Mouse (Mus musculus) gonadal fat pad, adult 2 months (tissue): Measurements from ENCODE around the gene Slc38a7. TPM values are rescaled to one million over a fixed set of nuclear protein-coding genes. Genes with fewer than 3 reads are reported as not detected.
A peak's percentile ranks its signal among the peaks of the same experiment; 100 is the strongest.
"Not testable (repeated sequence)": the region's sequence is repeated elsewhere in the genome, so short reads cannot be mapped to it uniquely, and the experiment has no call there.

Experiments
- DNase-seq: peaks from one replicate; pipeline ENCODE4 v3.0.0-alpha.2; 2012; ENCODE audit warnings: low read depth
- polyA plus RNA-seq: library from polyadenylated mRNA; depleted of rRNA; stranded (reverse); fragments of >200 nt; gene quantifications from 2 replicates; pipeline ENCODE4 v1.2.3, GENCODE M21; 2012; rRNA removed

The Slc38a7 gene
- 23.0 and 25.1 TPM in 2 replicates for polyA plus RNA-seq

DNA sequence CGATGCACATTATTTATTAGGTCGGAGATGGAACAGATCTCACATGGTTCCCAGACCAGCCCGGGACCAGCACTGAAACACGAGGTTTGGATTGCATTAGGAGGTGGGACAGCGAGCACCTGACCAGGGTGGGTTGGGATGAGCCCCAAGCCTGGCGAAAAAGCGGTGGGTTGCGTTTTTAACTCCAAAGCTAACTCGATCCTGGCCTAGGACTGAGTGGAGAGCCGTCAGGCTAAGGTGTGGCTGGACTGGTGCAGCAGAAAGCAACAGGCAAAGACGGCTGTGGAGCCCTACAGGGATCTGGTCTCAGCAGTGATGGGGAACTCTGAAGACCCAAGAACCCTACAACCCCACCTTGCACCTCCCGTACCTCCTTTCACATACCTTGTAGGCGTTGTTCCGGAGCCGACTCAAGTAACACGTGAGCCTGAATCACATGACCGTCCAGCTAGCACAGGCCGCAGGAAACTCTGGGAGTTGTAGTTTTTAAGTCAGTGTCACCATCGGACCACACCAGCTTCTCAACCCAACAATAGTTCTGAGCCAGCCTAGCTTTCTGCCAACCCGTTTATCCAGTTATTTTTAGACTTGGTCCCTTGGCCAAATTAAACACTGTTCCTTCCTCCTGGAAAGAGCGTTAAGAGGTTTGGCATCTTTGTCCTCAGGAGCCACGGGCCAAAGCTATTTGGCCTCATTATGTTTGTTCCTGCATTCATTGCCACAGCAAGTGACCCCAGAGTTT, at the start of gene Slc38a7:
Gene Slc38a7 (minus strand): TSS at position 438 of the 742 bp plus-strand sequence.
- peak; percentile 96 for DNase-seq

DNA sequence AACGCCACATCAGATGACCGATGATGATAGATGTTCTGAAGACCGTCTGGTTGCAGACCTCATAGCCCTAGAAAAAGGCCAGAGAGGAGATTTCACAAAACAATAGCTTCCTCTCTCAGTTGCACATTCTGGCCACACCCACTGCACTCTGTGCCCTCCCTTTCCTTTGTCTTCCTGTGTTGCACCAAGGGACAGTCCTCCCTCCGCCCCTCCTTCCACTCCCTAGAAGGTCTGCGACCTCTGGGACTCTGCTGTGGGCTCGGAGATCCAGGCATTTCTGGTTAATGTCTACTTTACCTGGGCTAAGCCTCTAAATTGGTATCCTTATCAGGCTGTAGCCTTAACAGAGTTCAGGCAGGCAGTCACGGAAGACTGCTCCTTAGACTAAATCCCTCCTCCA, 48.5 kb upstream of the Slc38a7 start:
- DNase-seq, result no peak

- DNase-seq, result peak; percentile 93
Observed at GRCm38 (mm10) chr8:95893701-95894100, 40.4 kb upstream of the Slc38a7 start.

DNA sequence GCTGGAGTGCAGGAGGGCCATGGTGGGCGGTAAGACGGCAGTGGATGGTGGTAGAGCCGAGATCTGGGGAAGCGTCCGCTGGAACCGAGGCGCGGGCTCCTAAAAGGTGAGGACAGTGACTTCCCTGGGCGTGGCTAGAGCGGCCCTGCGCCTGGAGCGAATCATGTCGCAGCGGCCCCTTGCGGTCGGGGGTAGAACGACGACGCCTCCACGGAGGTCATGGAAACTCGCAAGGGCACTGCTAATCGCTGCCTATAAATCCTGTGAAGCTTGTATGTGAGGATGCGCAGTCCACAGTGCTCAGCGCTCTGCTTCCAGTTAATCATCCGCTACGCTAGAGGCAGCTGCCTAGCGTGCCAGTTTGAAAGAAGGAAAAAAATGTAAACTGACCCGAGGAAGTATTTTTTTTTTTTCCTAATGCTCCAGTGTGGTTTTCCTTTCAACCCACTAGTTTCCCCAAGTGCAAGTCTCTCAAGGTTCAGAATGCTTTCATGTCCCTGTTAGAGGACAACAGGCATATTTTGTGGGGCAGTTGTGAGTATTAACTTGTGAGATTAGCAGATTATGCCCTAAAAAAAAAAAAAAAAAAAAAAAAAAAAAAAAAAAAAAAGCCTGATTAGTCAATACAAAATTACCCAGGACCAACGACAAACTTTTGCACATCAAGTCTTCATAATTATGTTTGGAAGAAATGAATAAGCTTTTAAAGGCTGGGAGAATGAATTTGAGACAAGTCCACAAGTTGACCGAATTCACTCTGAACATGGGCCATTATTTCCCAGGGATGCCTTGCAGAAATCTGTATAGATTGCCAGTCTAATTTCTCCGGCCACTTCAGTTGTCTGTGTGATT, 35.2 kb upstream of the Slc38a7 start, which contains the start of gene Got2:
Gene Got2 (minus strand): TSS at position 263 of the 852 bp plus-strand sequence.
- no peak for DNase-seq

GRCm38 (mm10) chr8:95887578-95888284, 34.4 kb upstream of the Slc38a7 start:
- DNase-seq, result no peak

DNA sequence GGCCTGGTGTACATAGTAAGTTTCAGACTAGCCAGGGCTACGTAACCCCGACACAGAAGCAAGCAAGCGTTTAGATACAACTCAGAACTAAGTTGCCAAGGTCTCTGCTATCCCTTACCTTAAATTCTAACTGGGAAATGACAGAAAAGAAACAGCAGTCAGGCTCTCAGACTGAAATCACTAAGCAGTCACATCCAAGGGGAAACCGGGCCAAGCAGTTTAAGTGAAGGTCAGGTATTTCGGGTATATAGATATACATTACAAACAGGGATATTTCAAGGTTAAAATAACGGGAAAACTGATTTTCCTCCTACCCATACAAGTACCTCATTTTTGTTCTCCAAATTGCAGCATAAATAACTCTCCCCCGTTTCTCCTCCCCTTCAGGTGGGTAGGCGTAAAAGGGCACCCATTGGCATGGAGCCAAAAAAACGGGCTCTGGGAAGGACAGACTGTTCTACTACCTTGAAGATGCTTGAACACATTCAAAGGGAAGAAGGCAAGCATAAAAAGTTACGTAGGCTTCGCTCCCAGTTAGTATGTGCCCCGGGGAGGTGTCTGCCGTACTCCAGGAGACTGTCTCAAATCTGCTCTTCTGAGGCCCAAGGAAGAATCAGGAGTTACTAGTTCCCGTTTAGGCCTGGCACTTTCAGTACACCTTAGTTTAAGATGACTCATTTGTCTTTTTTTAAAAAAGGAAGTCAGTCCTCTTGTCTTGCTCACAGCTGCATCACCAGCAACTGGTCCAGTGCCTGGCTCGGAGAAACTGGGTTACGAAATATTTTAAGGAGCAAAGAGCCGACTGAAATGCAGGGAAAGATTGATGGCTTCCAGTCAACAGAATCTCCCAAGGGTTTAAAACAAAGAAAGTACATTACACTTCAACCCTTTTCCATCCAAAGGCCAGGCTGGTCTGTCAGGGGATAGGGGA, 33.6 kb upstream of the Slc38a7 start:
- no peak for DNase-seq

GRCm38 (mm10) chr8:95885966-95886365, 32.6 kb upstream of the Slc38a7 start:
- no peak for DNase-seq

GRCm38 (mm10) chr8:95885271-95885841, 32.0 kb upstream of the Slc38a7 start:
- DNase-seq, result no peak

DNA sequence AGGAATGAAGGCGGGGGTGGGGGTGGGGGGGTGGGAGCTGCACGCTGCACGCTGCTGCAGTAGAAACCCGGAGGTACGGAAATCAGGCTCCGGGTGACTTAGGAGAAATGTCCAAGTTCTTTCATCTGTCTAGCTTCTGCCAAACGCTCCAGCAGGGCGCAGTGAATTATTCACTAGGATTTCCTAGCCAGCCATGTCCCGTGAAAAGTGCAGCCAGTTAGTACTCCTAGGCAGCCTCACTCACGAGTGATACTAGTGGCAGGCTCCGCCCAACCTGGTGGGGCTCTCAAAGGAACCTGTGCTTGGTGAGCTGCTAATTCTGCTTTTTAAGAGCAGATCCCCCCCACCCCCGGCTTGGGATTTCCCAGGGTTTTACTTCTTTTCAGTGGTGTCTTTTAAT, 31.2 kb upstream of the Slc38a7 start:
- DNase-seq, result no peak

DNA sequence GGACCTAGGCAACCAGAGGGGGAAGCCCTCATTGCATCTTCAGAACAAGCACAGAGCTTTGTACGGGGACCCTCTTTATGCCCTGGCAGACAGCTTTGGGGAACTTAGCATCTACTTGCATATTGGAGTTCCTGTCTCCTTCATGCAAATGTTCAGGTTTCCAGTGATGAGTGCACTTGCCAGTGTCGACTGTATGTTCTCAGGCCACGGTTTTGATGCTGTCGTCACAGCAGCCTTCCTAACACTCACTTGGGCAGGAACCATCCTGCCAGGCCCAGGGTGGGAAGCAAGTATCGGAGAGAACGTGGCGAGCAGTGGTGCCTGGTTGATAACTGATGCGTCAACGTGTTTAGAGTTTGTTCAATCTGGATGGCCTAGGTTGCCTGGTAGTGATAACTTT, 28.9 kb upstream of the Slc38a7 start:
- DNase-seq, result no peak

GRCm38 (mm10) chr8:95881576-95881975, 28.2 kb upstream of the Slc38a7 start:
- DNase-seq, result no peak

DNA sequence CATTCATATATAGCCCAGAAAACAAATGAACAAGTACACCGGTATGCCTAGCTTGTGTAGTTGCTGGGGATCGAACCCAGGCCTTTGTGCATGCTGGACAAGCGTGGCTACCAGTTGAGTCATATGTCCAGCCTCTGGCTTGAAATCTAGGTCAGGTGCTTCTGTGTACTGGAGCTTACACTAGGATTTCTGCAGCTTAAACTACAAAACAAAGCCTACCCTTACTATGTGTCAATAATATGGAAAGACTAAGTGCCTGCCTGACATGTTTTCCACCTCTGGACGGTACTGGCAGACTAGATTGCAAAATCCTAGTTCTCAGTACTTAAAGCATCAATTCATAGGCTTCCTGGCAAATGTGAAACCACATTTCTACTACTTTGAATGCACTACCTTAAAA, 26.5 kb upstream of the Slc38a7 start:
- no peak for DNase-seq

DNA sequence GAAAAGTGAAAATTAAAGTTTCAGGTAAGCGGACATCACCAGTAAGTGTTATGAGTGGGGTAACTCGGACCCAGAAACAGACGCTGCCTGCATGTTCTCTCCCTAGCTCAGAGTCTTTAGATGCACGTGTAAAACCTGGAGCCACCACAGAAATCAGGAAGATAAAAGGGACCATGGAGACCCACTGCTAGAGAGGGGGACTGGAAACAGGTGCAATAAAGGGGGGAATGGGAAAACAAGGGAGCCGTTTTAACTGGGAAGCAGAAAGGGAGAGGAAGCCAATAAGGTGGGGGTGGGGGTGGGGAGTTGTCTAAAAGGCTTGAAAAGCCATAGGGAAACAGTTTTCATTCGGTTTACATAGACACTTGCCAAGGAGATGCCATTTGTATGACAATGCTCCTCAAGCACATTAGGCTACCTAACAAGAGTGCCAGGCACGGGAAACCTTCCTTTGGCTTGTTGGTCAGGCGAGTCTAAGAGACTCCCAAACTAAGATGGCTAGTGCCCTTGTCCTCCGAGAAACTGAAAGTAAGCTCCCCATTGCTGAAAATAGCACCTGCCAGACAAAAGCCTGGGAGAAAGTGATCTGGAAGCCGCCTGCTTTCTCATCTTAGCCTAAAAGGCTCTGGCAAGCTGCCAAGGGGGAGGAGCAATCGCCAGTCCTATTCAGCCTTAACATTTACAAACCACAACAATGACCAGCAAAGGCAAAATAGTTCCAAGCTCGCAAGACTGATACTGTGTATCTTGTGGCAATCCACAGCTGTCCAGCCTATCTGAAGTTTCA, 25.0 kb upstream of the Slc38a7 start:
- DNase-seq, result no peak

DNA sequence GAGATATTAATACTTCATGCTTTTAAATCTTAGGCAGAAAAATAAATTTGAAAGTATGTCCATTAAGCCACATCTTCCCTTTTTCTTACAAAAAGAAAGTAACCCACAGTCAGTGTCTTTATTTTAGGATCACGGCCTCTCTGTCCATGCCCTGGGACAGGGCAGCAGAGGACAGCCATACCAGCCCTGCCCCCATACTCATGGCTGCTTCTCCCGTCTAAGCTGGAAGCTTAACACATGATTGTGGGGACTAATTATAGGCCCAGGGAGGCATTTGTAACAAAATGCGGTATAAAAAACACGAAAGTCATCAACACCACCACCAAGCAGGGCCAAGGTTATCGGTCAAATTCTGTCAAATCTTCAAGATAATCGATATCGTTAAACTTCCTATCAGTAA, 21.9 kb upstream of the Slc38a7 start:
- no peak for DNase-seq

DNA sequence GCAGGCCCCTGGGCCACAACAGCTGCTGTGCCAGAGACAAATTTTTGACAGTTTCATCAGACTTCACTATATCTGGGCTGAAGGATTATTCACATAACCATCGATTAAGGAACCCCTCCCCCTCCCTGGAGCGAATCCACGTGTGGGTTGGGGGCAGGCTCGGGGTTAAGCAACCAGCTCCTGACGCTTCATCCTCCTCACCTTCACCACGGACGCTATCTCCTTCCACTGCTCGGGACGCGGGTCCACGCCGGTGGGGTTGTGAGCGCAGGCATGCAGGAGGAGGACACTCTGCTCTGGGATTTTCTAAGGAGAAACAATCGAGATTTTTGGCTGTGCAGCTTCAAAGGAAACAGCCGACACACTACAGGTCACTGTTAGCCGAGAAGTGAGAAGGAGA, 18.4 kb upstream of the Slc38a7 start:
- DNase-seq, result no peak

- DNase-seq, result not testable (repeated sequence)
Observed at GRCm38 (mm10) chr8:95864851-95865250, 11.5 kb upstream of the Slc38a7 start.

GRCm38 (mm10) chr8:95863761-95864440, 10.6 kb upstream of the Slc38a7 start:
- DNase-seq, result not testable (repeated sequence)

- DNase-seq, result no peak
Observed at GRCm38 (mm10) chr8:95854174-95854573, 835 bp upstream of the Slc38a7 start.

- DNase-seq, result peak; percentile 56
Observed at GRCm38 (mm10) chr8:95852290-95852689, 1.0 kb downstream of the Slc38a7 start.
